In genomic region chrX:95131783-95132182, GRCm38 (mm10) we compare ENCODE assay signal across 16 mouse cellular contexts.
DNase-seq lines count a peak whose midpoint lies in the region; ATAC-seq lines count a peak whose summit lies in the region.
"Had no signal": no experiment of that assay in that cellular context is flagged by ENCODE, and none has a peak within 500 bp of the region (broad histone marks: within the 10 kb centered on the region; RNA-seq: fewer than 3 reads in every experiment).

No protein-coding gene starts in this region.

- DNase-seq in cerebellum, adult 11 months, result no peak
- DNase-seq in cerebellum, adult 9-10 months, result peak; percentile 72
- DNase-seq in cerebellum, postnatal 25 days, result no peak
- peak; percentile 73 for DNase-seq in brain, adult 2 months (ENCODE audit: low read depth, low spot score)
- DNase-seq: adrenal gland, adult 8-10 months; adrenal gland, postnatal 14 days; adrenal gland, postnatal 36 days; B cell, adult 2 months; cerebellum, postnatal 10 days; embryo, embryonic 11 days had no signal

- peak; percentile 72 for ATAC-seq in cerebellum, adult (ENCODE audit: insufficient number of reproducible peaks, low FRiP score, low TSS enrichment)
- ATAC-seq: activated CD4-positive, CD25-positive, alpha-beta regulatory T cell, adult 4 months; CD4-positive, CD25-positive, alpha-beta regulatory T cell, adult 4 months; forebrain, embryonic 14.5 days; forebrain, embryonic 16.5 days; Patski had no signal

Comparison
In these comparisons a context has a peak if more than half of its experiments do, and no peak if none do; other contexts are left out.
1. DNase-seq: peak in cerebellum, adult 9-10 months (single experiment) and brain, adult 2 months (single experiment); none in cerebellum, adult 11 months (single experiment) and cerebellum, postnatal 25 days (0 of 2).